Mouse (Mus musculus): ENCODE measurements around the gene Spag7.

DNA sequence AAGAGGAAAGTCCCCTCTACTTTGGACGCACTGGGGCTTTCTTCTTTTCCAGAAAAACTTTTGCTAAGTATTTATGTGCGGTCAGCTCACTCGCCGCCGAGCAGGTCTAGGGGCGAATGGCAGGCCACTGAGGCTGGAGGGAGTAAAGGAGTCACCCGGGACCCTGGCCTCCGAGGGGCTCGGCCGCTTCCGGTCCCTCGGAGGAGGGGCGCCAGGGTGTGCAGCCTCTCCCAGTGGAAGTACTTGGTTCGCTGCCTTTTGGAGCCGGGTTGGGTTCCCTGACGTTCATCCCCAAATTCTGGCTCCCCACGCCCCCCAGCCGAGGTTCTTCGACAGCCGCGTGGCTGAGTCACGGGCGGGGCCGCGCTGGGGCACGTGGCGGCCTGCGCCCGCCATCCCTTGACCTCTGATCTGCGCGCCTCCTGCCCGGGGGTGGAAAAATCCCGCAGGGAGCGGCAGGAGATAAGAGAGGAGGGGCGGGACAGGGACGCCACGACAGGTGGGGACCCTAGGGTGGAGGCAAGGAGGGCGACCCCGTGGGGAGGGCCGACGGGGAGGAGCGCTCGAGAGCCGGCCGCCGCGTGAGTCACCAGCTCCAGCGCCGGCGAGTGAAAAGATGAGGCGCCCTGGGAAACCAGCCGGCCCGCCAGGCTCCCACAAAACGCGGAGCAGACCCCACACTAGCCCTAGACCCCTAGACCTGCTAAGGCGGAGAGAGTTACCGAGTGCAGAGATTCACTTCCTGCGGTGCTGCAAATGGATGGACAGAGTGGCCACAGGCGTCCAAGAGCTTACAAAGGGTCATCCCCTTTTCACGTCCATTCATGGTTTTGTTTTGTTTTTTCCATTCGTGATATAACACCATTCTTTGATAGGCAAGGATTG lies 13.4 kb downstream of the Spag7 start:
- TF ChIP-seq CTCF (IDR thresholded peaks at IDR 0.05; ENCODE audit: borderline replicate concordance, extremely low read depth, insufficient read depth, insufficient read length) (no peak), POLR2A (IDR thresholded peaks at IDR 0.05; ENCODE audit: borderline replicate concordance, extremely low read depth, insufficient read depth, insufficient read length, poor library complexity, severe bottlenecking) (no peak)

All from brain, embryonic 14.5 days (tissue).